Mouse (Mus musculus) heart, embryonic 16.5 days (tissue): ENCODE results near the gene Prkag3. TPM values are rescaled to one million over a fixed set of nuclear protein-coding genes. Genes with fewer than 3 reads are reported as not detected.

Source experiments
- ATAC-seq: fragments of 200-750 bp; cut with Nextera tagmentation; replicated peaks from 2 replicates; pipeline ENCODE4 v1.8.0; 2017; ENCODE audit warnings: moderate number of reproducible peaks; ENCODE audit not compliant: insufficient read depth, low FRiP score; ENCODE audit errors: extremely low read depth
- H3K27ac ChIP-seq: fragments of 300-500 bp; sonication (generic); 2 replicates; pipeline ENCODE4 v1.5.1; 2014; ENCODE audit warnings: mild to moderate bottlenecking, low read length, control low read depth, moderate library complexity
- H3K27me3 ChIP-seq: fragments of 300-500 bp; sonication (generic); 2 replicates; pipeline ENCODE4 v1.6.1; 2014; ENCODE audit warnings: low read length, mixed read lengths; ENCODE audit not compliant: control insufficient read depth, insufficient read depth
- H3K36me3 ChIP-seq: fragments of 300-500 bp; sonication (generic); 2 replicates; pipeline ENCODE4 v1.6.1; 2014; ENCODE audit not compliant: control insufficient read depth, insufficient read depth
- H3K4me1 ChIP-seq: fragments of 300-500 bp; sonication (generic); 2 replicates; pipeline ENCODE4 v1.6.1; 2014; ENCODE audit warnings: low read length, mixed read lengths; ENCODE audit not compliant: control insufficient read depth, insufficient read depth
- H3K4me2 ChIP-seq: fragments of 300-500 bp; sonication (generic); 2 replicates; pipeline ENCODE4 v1.6.1; 2014; ENCODE audit warnings: low read depth, mild to moderate bottlenecking, control low read depth, low read length
- H3K4me3 ChIP-seq: fragments of 300-500 bp; sonication (generic); 2 replicates; pipeline ENCODE4 v1.5.1; 2014; ENCODE audit warnings: mild to moderate bottlenecking, control low read depth, low read length
- H3K9ac ChIP-seq: fragments of 300-500 bp; sonication (generic); 2 replicates; pipeline ENCODE4 v1.6.1; 2014; ENCODE audit warnings: low read length, control low read depth
- H3K9me3 ChIP-seq: fragments of 300-500 bp; sonication (generic); replicated peaks from 2 replicates; pipeline ENCODE4 v1.6.1; 2016; ENCODE audit warnings: low read length; ENCODE audit not compliant: control insufficient read depth
- whole genome bisulfite sequencing: fragments of 180-500 bp; shearing (Covaris S2); extraction: QIAGEN DNeasy Blood & Tissue Kit; methylation state at CpG from one replicate; pipeline ENCODE4 v1.1.7; 2014; 5-methylcytosine and 5-hydroxymethylcytosine counted together
- polyA plus RNA-seq: library from polyadenylated mRNA; unstranded; fragments of >200 nt; fragmentation: Nextera tagmentation; extraction: Ambion mirVana; gene quantifications from 2 replicates; pipeline ENCODE4 v1.2.1, GENCODE M21; 2015

Prkag3 gene
- polyA plus RNA-seq, 1 experiment from 2014 or later = 5.7 TPM

- Histone ChIP-seq H3K27me3 (peaks cover 96% of the 10 kb centered on the region), H3K36me3 (no peaks in the 10 kb centered on the region), H3K4me3 (no peak overlapping the region), H3K9me3 (peaks cover 3% of the 10 kb centered on the region; the same call in 1 of the 2 replicates), H3K9ac (no peak overlapping the region), H3K27ac (no peak overlapping the region), H3K4me2 (no peak overlapping the region), H3K4me1 (peaks cover 12% of the 10 kb centered on the region)
- WGBS = 8% methylated on average over 7 of the region's 7 CpGs
- no peak for ATAC-seq
Measured at GRCm38 (mm10) chr1:74787846-74788245, 38.8 kb upstream of the Prkag3 start.

GRCm38 (mm10) chr1:74784041-74784759 is 35.2 kb upstream of the Prkag3 start:
- Histone ChIP-seq H3K4me3 (peak overlapping the region; percentile 47), H3K4me1 (peaks cover 6% of the 10 kb centered on the region; the same call in 1 of the 2 replicates), H3K27me3 (peaks cover 87% of the 10 kb centered on the region), H3K36me3 (no peaks in the 10 kb centered on the region), H3K9me3 (peaks cover 3% of the 10 kb centered on the region; the same call in 1 of the 2 replicates), H3K4me2 (peak overlapping the region; percentile 63), H3K27ac (no peak overlapping the region), H3K9ac (no peak overlapping the region)
- WGBS = under 1% methylated on average over 67 of the region's 67 CpGs
- ATAC-seq = no peak

GRCm38 (mm10) chr1:74783554-74783953 is 34.5 kb upstream of the Prkag3 start:
- H3K9ac ChIP-seq = no peak overlapping the region

GRCm38 (mm10) chr1:74782045-74782444 is 33.0 kb upstream of the Prkag3 start:
- H3K36me3 ChIP-seq = no peaks in the 10 kb centered on the region
- H3K4me2 ChIP-seq = no peak overlapping the region
- H3K9ac ChIP-seq = no peak overlapping the region
- H3K4me3 ChIP-seq = no peak overlapping the region
- H3K27me3 ChIP-seq = peaks cover 79% of the 10 kb centered on the region
- H3K4me1 ChIP-seq = peaks cover 6% of the 10 kb centered on the region; the same call in 1 of the 2 replicates
- no peak overlapping the region for H3K27ac ChIP-seq
- peaks cover 3% of the 10 kb centered on the region; the same call in 1 of the 2 replicates for H3K9me3 ChIP-seq
- whole genome bisulfite sequencing = 34% methylated on average over 14 of the region's 14 CpGs
- ATAC-seq = no peak

More at GRCm38 (mm10) chr1:74783554-74783953, 34.5 kb upstream of the Prkag3 start:
- H3K4me1 ChIP-seq = peaks cover 6% of the 10 kb centered on the region; the same call in 1 of the 2 replicates
- 2% methylated on average over 13 of the region's 13 CpGs for WGBS
- H3K27ac ChIP-seq = no peak overlapping the region
- peak overlapping the region; percentile 47 for H3K4me3 ChIP-seq
- peak overlapping the region; percentile 63 for H3K4me2 ChIP-seq
- H3K27me3 ChIP-seq = peaks cover 85% of the 10 kb centered on the region
- peaks cover 3% of the 10 kb centered on the region; the same call in 1 of the 2 replicates for H3K9me3 ChIP-seq
- no peak for ATAC-seq
- no peaks in the 10 kb centered on the region for H3K36me3 ChIP-seq

- 25% methylated on average over 3 of the region's 3 CpGs for WGBS
- Histone ChIP-seq H3K9me3 (no peaks in the 10 kb centered on the region), H3K4me1 (peaks cover 3% of the 10 kb centered on the region; the same call in 1 of the 2 replicates), H3K27ac (no peak overlapping the region), H3K4me3 (no peak overlapping the region), H3K4me2 (no peak overlapping the region), H3K36me3 (no peaks in the 10 kb centered on the region), H3K27me3 (peaks cover 68% of the 10 kb centered on the region), H3K9ac (no peak overlapping the region)
- no peak for ATAC-seq
Measured at GRCm38 (mm10) chr1:74778934-74779486, 30.0 kb upstream of the Prkag3 start.

GRCm38 (mm10) chr1:74775816-74776215 is 26.8 kb upstream of the Prkag3 start:
- no peak overlapping the region for H3K4me2 ChIP-seq
- H3K9me3 ChIP-seq = no peaks in the 10 kb centered on the region
- 18% methylated on average over 5 of the region's 5 CpGs for WGBS
- peaks cover 19% of the 10 kb centered on the region for H3K4me1 ChIP-seq
- H3K4me3 ChIP-seq = no peak overlapping the region
- H3K36me3 ChIP-seq = no peaks in the 10 kb centered on the region
- H3K27ac ChIP-seq = no peak overlapping the region
- no peak overlapping the region for H3K9ac ChIP-seq
- H3K27me3 ChIP-seq = peaks cover 64% of the 10 kb centered on the region
- no peak for ATAC-seq

GRCm38 (mm10) chr1:74774062-74774461 is 25.0 kb upstream of the Prkag3 start:
- no peak overlapping the region for H3K4me2 ChIP-seq
- no peaks in the 10 kb centered on the region for H3K36me3 ChIP-seq
- H3K27me3 ChIP-seq = peaks cover 73% of the 10 kb centered on the region
- no peak overlapping the region for H3K27ac ChIP-seq
- WGBS = 23% methylated on average over 7 of the region's 7 CpGs
- no peak overlapping the region for H3K4me3 ChIP-seq
- no peak overlapping the region for H3K9ac ChIP-seq
- H3K4me1 ChIP-seq = peaks cover 21% of the 10 kb centered on the region
- no peak for ATAC-seq
- H3K9me3 ChIP-seq = no peaks in the 10 kb centered on the region

GRCm38 (mm10) chr1:74773136-74773535 is 24.1 kb upstream of the Prkag3 start:
- peaks cover 79% of the 10 kb centered on the region for H3K27me3 ChIP-seq
- H3K9me3 ChIP-seq = no peaks in the 10 kb centered on the region
- H3K9ac ChIP-seq = no peak overlapping the region
- peaks cover 21% of the 10 kb centered on the region for H3K4me1 ChIP-seq
- H3K27ac ChIP-seq = no peak overlapping the region
- H3K4me2 ChIP-seq = peak overlapping the region; percentile 91
- peak; percentile 91 for ATAC-seq
- WGBS = under 1% methylated on average over 15 of the region's 15 CpGs
- no peaks in the 10 kb centered on the region for H3K36me3 ChIP-seq
- H3K4me3 ChIP-seq = peak overlapping the region; percentile 59

- Histone ChIP-seq H3K9ac (peak overlapping the region; percentile 28), H3K27ac (no peak overlapping the region)
- ATAC-seq = no peak
Measured at GRCm38 (mm10) chr1:74771931-74772620, 23.1 kb upstream of the Prkag3 start.

More at GRCm38 (mm10) chr1:74771931-74772620, 23.1 kb upstream of the Prkag3 start:
- H3K9me3 ChIP-seq = no peaks in the 10 kb centered on the region
- 1% methylated on average over 48 of the region's 51 CpGs for WGBS
- H3K36me3 ChIP-seq = no peaks in the 10 kb centered on the region
- H3K27me3 ChIP-seq = peaks cover 78% of the 10 kb centered on the region
- H3K4me1 ChIP-seq = peaks cover 21% of the 10 kb centered on the region
- peak overlapping the region; percentile 91 for H3K4me2 ChIP-seq
- peak overlapping the region; percentile 59 for H3K4me3 ChIP-seq
